Mouse (Mus musculus): Measurements from ENCODE around the gene Sobp.

Gene Sobp

GRCm38 (mm10) chr10:43159333-43159732 lies 15.0 kb downstream of the Sobp start:
- in situ Hi-C loops (cut with MboI, MseI), result no loop called here

GRCm38 (mm10) chr10:43158917-43159316 lies 15.4 kb downstream of the Sobp start:
- in situ Hi-C loops (cut with MboI, MseI), result no loop called here

- in situ Hi-C loops (cut with MboI, MseI), result no loop called here
Observed at GRCm38 (mm10) chr10:43155046-43155560, 19.2 kb downstream of the Sobp start.

- in situ Hi-C loops (cut with MboI, MseI), result no loop called here
Observed at GRCm38 (mm10) chr10:43152643-43153042, 21.7 kb downstream of the Sobp start.

GRCm38 (mm10) chr10:43148456-43148855 lies 25.9 kb downstream of the Sobp start:
- in situ Hi-C loops (cut with MboI, MseI), result no loop called here

- in situ Hi-C loops (cut with MboI, MseI), result no loop called here
Observed at GRCm38 (mm10) chr10:43143173-43143572, 31.2 kb downstream of the Sobp start.

- in situ Hi-C loops (cut with MboI, MseI), result no loop called here
Observed at GRCm38 (mm10) chr10:43134027-43134426, 40.3 kb downstream of the Sobp start.

GRCm38 (mm10) chr10:43128750-43129149 lies 45.6 kb downstream of the Sobp start:
- in situ Hi-C loops (cut with MboI, MseI), result no loop called here

- in situ Hi-C loops (cut with MboI, MseI), result no loop called here
Observed at GRCm38 (mm10) chr10:43124561-43124960, 49.8 kb downstream of the Sobp start.

DNA sequence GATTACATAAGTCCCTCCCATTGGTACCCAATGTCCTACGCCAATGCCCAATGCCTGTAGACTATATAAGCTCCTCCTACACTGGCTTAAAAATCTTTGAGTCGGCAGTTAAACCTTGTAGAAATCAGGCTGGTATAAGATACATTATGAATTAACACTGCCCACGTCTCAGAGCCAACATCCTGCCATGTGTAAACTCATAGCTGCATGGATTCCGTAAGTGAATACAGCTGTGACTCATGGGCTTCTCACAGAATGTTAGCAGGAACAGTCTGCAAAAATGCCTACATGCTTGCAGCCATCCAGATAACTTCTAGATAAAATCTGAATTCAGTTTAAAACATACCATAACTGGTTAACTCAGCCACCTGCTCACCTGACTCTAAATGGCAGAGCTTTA lies 50.2 kb downstream of the Sobp start:
- in situ Hi-C loops (cut with MboI, MseI), result no loop called here

DNA sequence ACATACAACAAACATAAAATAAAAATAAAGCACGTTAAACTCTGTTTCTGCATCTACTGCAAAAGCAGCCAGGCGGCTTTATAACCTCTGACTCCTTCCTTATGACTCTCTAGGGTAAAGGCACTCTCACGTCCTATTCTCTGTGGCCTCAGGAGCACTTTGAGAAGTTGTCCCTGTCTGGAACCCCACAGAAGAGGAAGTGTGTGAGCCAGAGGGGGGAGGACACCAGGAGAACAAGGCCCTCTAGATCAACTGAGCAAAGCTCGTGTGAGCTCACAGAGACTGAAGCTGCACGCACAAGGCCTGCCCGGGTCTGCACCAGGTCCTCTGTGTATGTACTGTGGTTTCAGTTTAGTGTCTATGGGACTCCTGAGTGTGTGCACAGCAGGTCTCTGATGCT lies 50.9 kb downstream of the Sobp start:
- in situ Hi-C loops (cut with MboI, MseI), result no loop called here

DNA sequence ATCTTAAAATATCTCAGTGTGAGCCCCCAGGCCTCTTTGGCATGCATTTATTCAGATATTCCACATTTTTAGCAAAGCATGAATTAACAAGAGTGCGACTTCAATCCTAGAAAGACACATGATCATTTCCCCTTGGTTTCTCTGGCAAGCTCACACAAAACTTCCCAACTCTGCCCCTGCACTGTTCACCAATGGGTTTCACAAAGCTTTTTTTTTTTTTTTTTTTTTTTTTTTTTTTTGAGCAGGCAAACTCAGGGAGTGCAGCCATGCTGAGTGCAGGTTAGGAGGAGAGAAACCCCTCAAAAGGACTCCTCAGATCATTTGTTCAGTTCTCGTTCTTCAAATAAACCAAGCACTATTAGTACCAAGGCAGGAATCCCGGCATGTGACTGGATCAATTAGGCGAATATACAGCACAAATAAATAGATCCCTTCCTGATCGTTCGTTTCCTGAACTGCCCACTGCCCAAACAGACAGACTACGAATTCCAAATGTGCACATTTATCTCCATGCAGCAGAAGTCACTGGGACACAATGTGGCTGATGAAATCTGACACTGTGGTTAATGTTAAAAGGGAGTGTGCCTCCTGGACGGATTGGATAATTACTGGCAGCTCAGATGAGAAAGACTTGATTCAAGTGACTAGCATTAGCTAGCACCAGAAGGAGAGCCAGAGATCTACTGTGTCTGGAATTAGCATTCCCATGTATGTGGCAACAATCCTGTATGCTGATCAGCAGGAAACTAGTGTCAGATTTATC lies 53.5 kb downstream of the Sobp start:
- in situ Hi-C loops (cut with MboI, MseI), result no loop called here

- in situ Hi-C loops (cut with MboI, MseI), result loop anchor here (5.0 kb wide), 1 partner anchor 74 kb away; no protein-coding TSS in a partner anchor
Observed at GRCm38 (mm10) chr10:43116083-43116927, 58.0 kb downstream of the Sobp start.

- in situ Hi-C loops (cut with MboI, MseI), result no loop called here
Observed at GRCm38 (mm10) chr10:43112296-43112695, 62.0 kb downstream of the Sobp start.

DNA sequence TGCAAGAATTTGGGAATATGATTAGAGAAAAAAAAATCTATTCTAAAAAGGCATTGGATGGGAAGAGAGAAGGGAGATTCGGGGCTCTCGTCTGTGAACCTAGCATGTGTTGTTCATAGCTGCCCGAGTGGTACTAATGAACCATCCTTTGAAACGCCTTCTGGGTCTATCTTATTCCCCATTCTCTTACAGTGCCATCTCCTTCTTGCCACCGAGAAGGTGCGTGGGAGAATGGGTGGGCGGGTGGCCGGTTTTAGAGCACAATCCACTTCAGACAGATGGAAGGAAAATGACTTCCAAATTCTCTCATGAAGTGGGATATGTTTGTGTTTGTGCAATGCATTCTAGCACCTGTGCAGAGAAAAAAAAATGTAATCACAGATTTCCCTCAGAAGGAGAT lies 67.7 kb downstream of the Sobp start:
- in situ Hi-C loops (cut with MboI, MseI), result no loop called here

DNA sequence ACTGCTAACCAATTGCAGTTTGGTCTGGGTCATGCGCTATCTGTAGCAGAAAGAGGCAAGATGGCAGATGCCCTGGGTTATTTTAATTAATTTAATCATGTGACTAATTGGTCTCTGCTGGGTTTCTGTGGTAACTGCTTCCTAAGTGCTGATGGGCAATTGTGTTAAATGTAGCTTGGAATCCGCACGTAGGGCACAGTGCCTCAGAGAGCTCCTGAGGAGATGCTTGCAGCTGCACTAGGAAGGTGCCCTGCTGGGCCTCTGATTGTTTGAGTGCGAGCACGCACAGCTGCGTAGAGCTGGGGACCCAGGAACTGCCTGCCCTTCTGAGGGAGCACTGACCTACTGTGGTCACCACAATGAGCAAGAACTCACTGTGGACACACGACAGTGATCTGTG lies 68.1 kb downstream of the Sobp start:
- in situ Hi-C loops (cut with MboI, MseI), result no loop called here

- in situ Hi-C loops (cut with MboI, MseI), result no loop called here
Observed at GRCm38 (mm10) chr10:43100513-43100912, 73.8 kb downstream of the Sobp start.

DNA sequence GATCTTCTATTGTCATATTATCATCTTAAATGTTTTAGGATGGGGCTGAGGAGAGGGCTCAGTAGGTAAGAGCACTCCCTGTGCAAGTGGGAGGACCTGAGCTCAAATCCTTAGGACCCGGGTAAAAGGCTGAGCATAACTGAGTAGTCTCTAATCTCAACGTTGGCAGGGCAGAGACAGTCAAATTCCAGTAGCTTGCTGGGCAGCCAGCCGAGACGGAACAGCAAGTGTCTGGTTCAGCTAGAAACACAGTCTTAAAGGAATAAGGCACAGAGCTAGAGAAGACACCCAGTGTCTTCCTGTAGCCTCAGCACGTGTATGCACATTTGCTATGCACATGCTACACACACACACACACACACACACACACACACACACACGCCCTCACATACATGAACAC lies 75.1 kb downstream of the Sobp start:
- in situ Hi-C loops (cut with MboI, MseI), result no loop called here

- in situ Hi-C loops (cut with MboI, MseI), result no loop called here
Observed at GRCm38 (mm10) chr10:43097755-43098154, 76.6 kb downstream of the Sobp start.

DNA sequence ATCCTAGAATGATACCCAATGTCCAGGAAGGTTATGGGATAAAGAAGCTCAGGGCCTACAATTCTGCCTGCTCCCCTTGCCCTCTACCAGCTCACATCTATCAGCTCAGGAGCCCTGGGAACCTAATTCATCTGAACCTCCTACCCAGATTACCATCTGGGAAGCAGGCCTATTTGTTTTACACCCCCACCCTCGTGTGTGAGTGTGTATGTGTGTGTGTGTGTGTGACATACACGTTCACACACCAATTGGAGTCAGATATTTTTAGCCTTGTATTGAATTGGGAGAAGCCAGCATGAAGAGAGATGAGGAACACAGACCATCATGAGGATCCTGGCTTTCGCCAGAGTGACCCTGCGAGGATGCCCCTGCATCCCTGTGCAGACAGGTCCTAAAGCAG lies 77.7 kb downstream of the Sobp start:
- in situ Hi-C loops (cut with MboI, MseI), result no loop called here

DNA sequence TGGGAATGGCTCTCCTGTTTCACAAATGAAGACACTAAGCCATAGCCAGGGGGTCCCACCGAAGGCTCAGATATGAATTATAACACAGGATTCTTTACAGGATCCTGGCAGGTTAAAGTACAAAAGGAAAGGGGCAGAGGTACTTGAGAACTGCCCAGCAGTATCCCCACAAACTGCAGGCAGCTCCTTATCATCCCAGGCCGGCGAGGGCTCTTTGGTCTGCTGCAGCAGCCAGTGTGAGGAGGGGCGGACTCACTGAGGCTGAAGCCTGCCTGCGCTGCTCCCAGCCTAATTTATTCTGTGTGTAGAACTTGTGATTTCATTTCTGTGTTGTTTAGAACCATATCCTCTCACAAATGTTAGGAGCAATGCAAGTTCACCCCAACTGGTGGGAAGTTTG lies 79.8 kb downstream of the Sobp start:
- in situ Hi-C loops (cut with MboI, MseI), result no loop called here

DNA sequence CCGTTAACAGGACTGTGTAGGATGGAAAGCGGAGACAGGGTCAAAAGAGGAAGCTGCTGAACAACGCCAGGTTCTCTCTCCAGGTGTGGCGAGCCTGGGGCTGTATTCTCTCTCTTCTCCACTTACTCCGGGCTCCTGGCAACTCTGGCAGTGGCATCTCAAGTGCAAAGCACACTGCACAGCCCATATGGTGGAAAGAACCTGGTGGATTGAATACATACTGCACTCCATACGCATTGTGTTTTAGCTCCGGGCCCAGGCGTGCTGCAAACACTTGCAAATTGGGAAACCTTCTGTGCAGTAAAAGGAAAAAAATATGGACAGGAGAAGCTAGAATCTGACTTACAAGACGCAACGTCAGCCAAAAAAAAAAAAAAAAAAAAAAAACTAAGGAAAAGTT lies 80.9 kb downstream of the Sobp start:
- in situ Hi-C loops (cut with MboI, MseI), result no loop called here

DNA sequence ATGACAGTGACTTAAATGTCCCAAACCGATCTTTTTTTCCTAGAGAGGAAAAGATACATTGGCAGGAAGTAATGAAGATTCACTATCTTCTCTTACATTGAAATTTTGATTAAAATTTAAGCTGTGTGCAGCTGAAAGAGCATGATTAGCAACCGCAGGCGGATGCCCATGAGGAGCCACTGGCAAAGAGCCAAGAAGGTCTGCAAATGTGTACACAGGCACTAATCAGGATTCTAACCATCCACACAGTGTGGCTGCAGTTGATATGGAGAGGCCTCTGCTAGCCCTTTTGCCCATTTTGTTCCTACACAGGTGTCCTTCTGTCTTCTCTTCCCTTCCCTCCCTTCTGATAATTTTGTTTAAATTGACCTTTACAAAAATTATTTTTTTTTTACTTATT lies 84.3 kb downstream of the Sobp start:
- in situ Hi-C loops (cut with MboI, MseI), result no loop called here

Data from T-helper 1 cell (primary cell).